Mouse (Mus musculus): Measurements from ENCODE around the gene Lsm2.
"Not testable (repeated sequence)": the region's sequence is repeated elsewhere in the genome, so short reads cannot be mapped to it uniquely, and the experiment has no call there.

The Lsm2 gene

DNA sequence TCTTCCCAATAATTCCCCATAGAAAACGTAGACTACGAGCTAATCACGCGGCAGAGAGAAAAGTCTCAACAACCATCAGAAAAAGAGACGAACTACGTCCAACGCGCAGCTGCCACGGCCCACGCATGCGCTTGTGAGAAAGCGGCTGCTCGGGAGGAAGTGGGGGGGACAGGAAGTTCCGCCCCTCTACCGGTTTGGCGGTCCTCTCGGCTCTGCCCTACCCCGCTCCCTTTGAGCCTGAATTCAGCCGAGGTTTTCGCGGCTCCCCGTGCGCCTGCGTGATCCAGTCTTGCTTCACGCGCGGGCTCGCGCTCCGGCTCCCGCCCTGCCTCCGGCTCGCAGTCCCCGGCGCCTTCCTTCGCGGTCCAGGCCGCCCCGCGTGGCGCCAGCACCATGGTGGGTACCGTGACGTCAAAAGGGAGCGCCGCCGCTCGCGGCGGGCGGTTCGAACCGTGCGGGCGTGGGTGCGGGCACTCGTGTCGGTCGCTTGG lies at the start of gene Lsm2:
Gene Lsm2 (plus strand): TSS at position 173 of the 491 bp plus-strand sequence.
- peak; percentile 97 for DNase-seq (ENCODE audit: low read depth)

- peak; percentile 60 for DNase-seq (ENCODE audit: low read depth)
Measured at GRCm38 (mm10) chr17:34932287-34932686, 49.4 kb upstream of the Lsm2 start.

DNA sequence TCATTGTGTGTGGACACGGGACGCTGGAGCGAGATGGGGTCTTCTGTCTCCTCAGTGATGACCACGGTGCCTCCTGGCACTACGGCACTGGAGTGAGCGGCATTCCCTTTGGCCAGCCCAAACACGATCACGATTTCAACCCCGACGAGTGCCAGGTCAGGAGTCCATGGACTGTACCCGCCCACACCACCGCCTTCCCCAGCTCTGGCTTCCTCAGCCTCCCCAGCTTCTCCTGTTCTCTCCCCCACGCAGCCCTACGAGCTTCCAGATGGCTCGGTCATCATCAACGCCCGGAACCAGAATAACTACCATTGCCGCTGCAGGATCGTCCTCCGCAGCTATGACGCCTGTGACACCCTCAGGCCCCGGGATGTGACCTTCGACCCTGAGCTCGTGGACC lies 47.6 kb upstream of the Lsm2 start:
- DNase-seq (ENCODE audit: low read depth), result no peak

DNA sequence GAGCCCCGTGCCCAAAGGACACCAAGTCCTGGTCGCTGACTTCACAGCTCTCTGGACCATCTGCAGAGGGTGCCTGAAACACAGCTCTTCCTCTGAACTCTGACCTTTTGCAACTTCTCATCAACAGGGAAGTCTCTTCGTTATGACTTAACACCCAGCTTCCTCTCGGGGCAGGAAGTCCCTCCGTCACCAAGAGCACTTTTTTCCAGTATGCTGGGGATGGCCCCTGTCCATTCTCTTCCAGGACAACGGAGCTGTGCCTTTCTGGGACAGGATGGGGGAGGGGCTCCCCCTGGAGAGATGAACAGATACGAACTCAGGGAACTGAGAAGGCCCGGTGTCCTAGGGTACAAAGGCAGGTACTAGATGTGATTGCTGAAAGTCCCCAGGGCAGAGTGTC lies 46.8 kb upstream of the Lsm2 start:
- DNase-seq (ENCODE audit: low read depth), result no peak

DNA sequence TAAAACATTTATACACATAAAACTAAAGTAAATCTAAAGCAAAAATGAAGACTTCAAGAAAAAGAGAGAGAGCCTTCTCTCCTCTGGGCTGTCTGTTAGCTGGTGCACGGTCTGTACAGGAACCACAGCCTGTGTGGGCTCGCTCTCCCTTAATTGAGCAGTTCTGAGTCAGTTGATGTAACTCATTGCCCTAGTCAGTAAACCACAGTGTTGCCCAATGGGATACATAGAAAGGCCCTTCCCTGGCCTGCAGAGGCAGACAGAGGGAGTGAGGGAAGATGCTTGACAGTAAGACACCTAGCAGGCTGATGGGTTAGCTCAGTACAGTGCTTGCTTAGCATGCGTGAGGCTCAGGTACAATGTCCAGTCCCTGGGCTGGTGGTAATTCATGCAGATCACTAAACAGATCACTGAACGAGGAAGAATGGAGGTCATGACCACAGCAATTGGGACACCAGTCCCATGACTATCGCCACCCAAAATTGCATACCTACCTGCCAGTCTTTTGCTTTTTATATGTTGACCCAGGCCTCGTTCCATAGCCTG lies 43.6 kb upstream of the Lsm2 start:
- no peak for DNase-seq (ENCODE audit: low read depth)

DNA sequence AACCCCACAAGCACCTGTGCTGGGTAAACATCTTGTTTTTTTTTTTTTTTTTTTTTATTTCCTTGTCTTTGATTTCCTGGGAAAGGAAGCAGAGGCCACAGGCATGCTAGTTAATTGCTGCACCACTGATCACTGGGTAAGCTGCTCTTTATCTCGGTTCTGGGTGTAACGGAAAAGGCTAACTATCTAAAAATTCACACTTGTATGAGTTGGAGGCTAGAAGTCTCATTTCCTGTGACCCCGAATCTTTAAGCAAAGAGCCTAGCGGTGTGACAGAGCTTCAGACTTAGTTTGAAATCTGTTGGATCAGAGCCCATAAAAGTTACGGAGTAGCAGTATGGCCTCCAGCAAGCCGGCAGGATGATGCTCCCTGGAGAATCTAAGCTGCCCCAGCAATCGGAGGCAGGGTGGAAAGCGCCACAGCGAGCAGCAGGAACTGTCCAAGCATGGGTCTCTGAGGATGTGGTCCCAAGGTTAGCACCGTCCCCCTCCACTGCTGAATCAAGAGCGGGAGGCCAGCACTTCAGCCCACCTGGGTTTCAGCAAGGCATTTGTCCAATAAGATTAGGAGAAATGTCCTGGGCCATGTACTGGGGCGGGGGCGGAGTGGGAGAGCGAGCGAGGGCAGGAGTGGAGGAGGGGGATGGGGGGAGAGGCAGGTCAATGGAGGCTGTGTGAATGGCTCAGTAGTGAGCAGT lies 40.2 kb upstream of the Lsm2 start:
- no peak for DNase-seq (ENCODE audit: low read depth)

GRCm38 (mm10) chr17:34943128-34943815 lies 38.4 kb upstream of the Lsm2 start:
- no peak for DNase-seq (ENCODE audit: low read depth)

GRCm38 (mm10) chr17:34944362-34944761 lies 37.3 kb upstream of the Lsm2 start:
- no peak for DNase-seq (ENCODE audit: low read depth)

- DNase-seq (ENCODE audit: low read depth), result no peak
Measured at GRCm38 (mm10) chr17:34946486-34947140, 35.0 kb upstream of the Lsm2 start.

- DNase-seq (ENCODE audit: low read depth), result peak; percentile 59
Measured at GRCm38 (mm10) chr17:34947606-34948005, 34.1 kb upstream of the Lsm2 start.

DNA sequence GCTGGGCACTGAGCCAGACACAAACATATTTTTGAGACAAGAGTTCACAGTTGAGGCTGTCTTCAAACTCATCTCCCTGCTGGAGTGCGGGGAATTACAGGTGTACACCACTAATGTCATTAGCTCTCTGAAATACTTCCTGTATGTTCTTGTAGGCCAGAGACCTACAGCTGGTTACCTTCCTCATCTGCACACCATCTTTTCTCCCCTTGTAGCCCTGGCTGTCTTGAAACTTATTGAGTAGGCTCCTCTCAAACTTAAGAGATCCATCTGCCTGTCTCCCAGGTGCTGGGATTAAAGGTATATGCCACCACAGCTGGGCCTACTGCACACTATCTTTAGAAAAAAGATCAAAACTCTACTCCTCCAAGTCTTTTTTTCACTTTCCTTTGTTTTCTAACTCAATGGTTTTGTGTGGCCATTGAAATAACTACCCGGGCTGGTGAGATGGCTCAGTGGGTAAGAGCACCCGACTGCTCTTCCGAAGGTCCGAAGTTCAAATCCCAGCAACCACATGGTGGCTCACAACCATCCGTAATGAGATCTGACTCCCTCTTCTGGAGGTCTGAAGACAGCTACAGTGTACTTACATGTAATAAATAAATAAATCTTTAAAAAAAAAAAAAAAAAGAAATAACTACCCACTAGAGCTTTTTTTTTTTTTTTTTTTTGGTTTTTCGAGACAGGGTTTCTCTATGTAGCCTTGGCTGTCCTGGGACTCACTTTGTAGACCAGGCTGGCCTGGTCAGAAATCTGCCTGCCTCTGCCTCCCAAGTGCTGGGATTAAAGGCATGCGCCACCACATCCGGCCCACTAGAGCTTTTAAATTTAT lies 32.7 kb upstream of the Lsm2 start:
- not testable (repeated sequence) for DNase-seq (ENCODE audit: low read depth)

DNA sequence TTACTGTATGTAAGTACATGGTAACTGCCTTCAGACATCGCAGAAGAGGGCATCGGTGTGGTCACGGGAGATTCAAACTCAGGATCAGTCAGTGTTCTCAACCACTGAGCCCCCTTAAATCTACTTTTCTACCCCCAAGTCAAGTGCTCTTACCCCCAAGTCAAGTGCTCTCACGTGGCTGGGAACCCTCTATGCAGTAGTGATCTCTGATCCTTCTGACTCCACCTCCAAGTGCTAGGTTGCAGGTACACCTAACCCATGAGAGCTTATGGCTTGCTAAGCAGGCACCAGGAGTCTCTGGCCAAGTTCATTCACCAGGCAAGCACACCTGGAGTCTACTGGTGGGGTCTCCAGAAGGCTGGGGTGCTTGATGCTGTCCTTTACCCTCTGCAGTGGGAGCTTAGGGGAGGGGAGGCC lies 32.1 kb upstream of the Lsm2 start:
- no peak for DNase-seq (ENCODE audit: low read depth)

DNA sequence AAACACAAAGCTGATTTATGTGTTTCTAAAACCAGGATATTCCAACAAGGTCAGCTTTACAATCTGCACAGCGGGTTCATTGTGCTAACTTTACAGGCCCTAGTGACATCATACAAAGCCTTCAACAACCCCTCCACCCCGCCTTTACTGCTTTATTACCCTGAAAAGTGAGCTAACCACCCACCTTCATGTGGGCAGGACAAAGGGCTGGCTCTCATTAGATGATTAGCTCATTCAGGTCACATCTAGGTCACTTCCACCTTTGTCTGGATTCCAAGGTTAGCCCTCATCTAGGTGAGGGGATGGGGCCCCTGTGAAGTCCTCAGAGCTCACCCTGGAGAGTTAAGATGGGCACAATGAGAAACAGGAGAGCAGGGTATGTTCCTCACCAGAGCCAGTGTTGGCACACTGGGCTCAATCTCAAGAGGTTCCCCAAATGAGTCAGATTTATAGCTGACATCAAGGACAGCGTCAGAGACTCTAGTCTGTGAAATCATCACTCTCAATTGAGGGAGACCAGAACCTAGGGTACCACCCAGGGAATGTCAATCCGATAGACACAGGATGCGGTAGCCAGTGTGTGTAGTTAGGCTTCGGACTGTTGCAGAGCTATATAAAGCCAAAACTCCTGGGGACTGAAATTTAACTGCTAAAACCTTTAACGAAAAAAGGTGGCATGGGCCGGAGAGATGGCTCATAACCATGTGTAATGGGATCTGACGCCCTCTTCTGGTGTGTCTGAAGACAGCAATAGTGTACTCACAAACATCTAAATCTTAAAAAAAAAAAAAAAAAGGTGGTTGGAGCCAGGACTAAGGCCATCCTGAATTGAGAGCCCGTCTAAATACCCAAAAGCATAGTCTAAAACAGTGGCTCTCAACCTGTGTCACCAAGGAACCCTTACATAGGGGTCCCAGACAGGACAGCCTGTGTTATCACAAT lies 30.9 kb upstream of the Lsm2 start:
- DNase-seq (ENCODE audit: low read depth), result peak; percentile 50

DNA sequence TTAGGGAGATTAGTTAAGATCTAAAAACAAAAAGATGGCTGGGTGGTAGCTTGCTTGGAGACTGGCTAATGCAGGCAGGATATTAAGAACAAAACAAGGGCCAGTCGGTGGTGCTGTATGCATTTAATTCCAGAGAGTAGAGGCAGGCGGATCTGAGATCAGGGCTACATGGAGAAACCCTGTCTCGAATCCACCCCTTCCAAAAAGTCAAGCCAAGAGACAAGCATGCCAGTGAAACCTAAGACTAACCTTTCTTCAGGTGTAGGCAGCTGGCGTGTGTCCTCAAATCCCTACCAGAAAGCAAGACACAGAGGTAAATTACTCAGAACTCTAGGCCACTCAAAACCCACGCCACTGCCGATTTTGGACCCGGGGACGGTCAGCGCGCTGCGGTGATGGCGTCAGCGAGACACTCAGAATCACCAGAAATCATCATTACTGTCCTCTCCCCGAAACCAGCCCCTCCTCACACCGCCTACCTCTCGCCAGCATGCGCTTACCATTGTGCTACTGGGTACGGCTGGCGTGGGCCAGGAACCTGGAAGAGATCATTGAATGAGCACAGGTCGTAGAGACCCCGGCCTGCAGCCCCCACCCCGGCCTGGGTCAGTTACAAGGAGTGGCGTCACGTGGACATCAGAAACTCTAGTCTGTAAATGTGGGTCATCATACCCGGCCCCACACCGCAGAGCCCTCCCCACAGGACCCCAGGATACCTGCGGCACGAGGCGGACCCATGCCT lies 29.9 kb upstream of the Lsm2 start:
- DNase-seq (ENCODE audit: low read depth), result no peak

DNA sequence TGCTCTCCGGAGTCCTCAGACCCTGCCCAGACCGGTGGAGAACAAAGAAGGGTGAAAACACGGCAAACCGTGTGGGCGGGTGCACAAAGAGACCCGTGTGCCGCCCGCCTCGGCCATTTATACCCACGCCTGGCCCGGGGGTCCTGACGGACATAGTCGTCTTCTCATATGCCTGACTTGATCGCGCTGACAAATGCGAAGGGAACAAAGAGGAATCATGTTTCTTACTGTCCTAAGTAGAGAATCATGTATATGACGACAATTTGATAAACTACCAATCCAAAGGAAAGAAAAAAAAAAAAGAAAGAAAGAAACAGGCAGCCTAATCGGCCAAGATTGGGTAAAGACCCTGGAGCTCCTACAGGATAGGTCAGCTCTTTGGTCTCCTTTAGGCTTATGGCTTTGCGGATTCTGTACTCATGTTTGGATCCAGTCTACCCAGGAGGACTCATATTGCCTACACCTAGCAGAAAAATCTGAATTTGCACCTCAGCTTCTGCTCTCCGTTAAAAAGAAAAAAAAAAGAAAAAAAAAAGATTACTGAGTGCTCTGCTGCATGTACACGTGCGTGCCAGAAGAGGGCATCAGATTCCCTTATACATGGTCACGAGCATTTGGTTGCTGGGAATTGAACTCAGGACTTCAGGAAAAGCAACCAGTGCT lies 29.2 kb upstream of the Lsm2 start:
- DNase-seq (ENCODE audit: low read depth), result peak; percentile 91

DNA sequence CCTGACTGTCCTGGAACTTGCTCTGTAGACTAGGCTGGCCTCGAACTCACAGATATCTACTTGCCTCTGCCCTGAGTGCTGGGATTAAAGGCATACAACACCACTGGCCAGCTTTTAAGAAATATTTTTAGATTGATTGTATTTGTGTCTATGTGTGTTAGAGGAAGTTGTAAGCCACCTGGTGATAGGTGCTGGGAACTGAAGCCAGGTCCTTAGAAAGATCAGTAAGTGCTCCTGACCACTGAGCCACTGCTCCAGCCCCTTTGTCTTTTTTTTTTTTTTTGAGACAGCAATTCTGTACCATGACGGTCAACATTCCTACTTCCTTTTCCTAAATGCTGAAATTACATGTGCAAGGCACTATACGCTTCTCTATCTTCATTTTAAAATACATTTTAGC lies 28.4 kb upstream of the Lsm2 start:
- no peak for DNase-seq (ENCODE audit: low read depth)

DNA sequence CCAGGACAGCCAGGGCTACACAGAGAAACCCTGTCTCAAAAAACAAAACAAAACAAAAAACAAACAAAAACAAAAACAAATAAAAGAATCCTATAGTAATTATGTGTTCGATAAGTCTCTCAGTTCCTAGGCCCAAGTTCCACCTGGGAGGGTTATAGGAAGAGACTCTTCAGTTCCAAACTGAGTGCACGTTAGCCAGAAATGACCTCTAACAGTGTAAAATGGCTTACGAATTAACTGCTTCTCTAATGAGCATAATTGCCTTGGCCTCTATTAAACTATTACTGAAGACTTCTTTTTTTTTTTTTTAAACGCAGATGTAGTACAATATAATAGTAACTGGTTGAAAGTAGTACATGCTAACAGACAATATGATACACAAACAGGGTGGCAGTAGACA lies 27.8 kb upstream of the Lsm2 start:
- DNase-seq (ENCODE audit: low read depth), result no peak

- DNase-seq (ENCODE audit: low read depth), result no peak
Measured at GRCm38 (mm10) chr17:34954831-34955230, 26.8 kb upstream of the Lsm2 start.

- DNase-seq (ENCODE audit: low read depth), result no peak
Measured at GRCm38 (mm10) chr17:34955884-34956283, 25.8 kb upstream of the Lsm2 start.
